Mouse (Mus musculus) MEL-GATA-1-ER (cell line): ENCODE measurements at regions not wholly inside any gene's neighbourhood (a gene's known extent, or its start where the extent isn't known, plus 50 kb on each side); places are given as distances from the start of the nearest gene placed in this dataset.
"Not testable (repeated sequence)": the region's sequence is repeated elsewhere in the genome, so short reads cannot be mapped to it uniquely, and the experiment has no call there.

Experiments used
- DNase-seq: peaks from one replicate; pipeline ENCODE4 v3.0.0-alpha.2; 2012; ENCODE audit warnings: low read depth; ENCODE audit errors: extremely low read depth

- no peak for DNase-seq
Observed at GRCm38 (mm10) chr16:31508981-31509380, 86.9 kb downstream of the Bdh1 start.

GRCm38 (mm10) chr16:31510097-31510496 lies 88.0 kb downstream of the Bdh1 start:
- DNase-seq, result no peak

GRCm38 (mm10) chr16:31518816-31519215 lies 96.7 kb downstream of the Bdh1 start:
- DNase-seq, result no peak

- no peak for DNase-seq
Observed at GRCm38 (mm10) chr16:31520081-31520480, 98.0 kb downstream of the Bdh1 start.

GRCm38 (mm10) chr16:31521786-31522185 lies 99.7 kb downstream of the Bdh1 start:
- no peak for DNase-seq

- no peak for DNase-seq
Observed at GRCm38 (mm10) chr16:31526711-31527344, 104.7 kb downstream of the Bdh1 start.

GRCm38 (mm10) chr16:31528596-31529283 lies 106.7 kb downstream of the Bdh1 start:
- no peak for DNase-seq

- DNase-seq, result no peak
Observed at GRCm38 (mm10) chr16:31529284-31529958, 107.3 kb downstream of the Bdh1 start.

- DNase-seq, result no peak
Observed at GRCm38 (mm10) chr16:31530090-31530489, 108.0 kb downstream of the Bdh1 start.

- peak; percentile 26 for DNase-seq
Observed at GRCm38 (mm10) chr16:31533196-31533777, 111.2 kb downstream of the Bdh1 start.

- DNase-seq, result no peak
Observed at GRCm38 (mm10) chr16:31534923-31535523, 112.9 kb downstream of the Bdh1 start.

GRCm38 (mm10) chr16:31536328-31536727 lies 114.2 kb downstream of the Bdh1 start:
- no peak for DNase-seq

GRCm38 (mm10) chr16:31538606-31539005 lies 116.5 kb downstream of the Bdh1 start:
- DNase-seq, result no peak

- no peak for DNase-seq
Observed at GRCm38 (mm10) chr16:31543499-31544170, 119.6 kb upstream of the Dlg1 start.

GRCm38 (mm10) chr16:31546062-31546827 lies 117.0 kb upstream of the Dlg1 start:
- no peak for DNase-seq

- no peak for DNase-seq
Observed at GRCm38 (mm10) chr16:31546828-31547224, 116.4 kb upstream of the Dlg1 start.

GRCm38 (mm10) chr16:31547391-31547790 lies 115.9 kb upstream of the Dlg1 start:
- no peak for DNase-seq

- DNase-seq, result no peak
Observed at GRCm38 (mm10) chr16:31549975-31550374, 113.3 kb upstream of the Dlg1 start.

- not testable (repeated sequence) for DNase-seq
Observed at GRCm38 (mm10) chr16:31550539-31550938, 112.7 kb upstream of the Dlg1 start.

GRCm38 (mm10) chr16:31551416-31552151 lies 111.7 kb upstream of the Dlg1 start:
- no peak for DNase-seq
